Mouse (Mus musculus) embryonic stem cell, embryonic (primary cell): Measurements from ENCODE around the gene Cyp4f14.

Experiments used
- CTCF ChIA-PET, 4 experiments: fragments of 300-600 bp in 2 of 4; fragments of 350-600 bp in 2 of 4; sonication (Branson Sonifier 250); formaldehyde crosslinking; loops; one replicate each; lab custom pipeline; 2022; ENCODE audit warnings: inconsistent platforms in 2 of 4; lab: Charles Lee
- POLR2A ChIA-PET, 4 experiments: fragments of 300-600 bp in 2 of 4; fragments of 350-600 bp in 2 of 4; sonication (Branson Sonifier 250); formaldehyde crosslinking; loops; one replicate each; lab custom pipeline; 2022; ENCODE audit warnings: antibody characterized with exemption in 4 of 4, inconsistent platforms in 1 of 4; lab: Charles Lee

The Cyp4f14 gene

DNA sequence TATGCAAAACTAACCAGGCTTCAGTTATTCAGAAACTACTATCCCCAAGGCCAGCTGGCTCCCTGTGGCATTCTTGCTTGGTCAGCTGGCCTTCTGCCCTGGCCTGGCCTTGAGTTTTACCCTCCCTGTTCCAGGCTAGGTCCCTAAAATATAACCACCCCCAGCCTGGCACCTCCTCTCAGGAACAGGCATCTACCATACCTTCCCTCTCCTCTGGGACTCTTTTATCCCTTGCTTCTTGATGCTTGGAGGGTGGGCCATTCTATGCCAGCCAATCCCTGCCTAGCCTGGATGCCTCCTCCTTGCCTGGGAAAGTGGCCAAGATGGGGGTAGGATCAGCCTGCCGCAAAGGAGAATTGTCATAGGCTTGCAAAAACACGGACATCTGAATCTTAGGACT, at the start of gene Cyp4f14:
Gene Cyp4f14 (minus strand): TSS at position 212 of the 400 bp plus-strand sequence.
- ChIA-PET CTCF (interaction anchor here in 3 of 4 experiments (0.6 to 1.3 kb wide), 6 partner anchors 34 to 928 kb away, joined by 3 to 4 read pairs (median 3); no protein-coding TSS in a partner anchor), POLR2A (interaction anchor here in 2 of 4 experiments (0.7 to 1.4 kb wide), 3 partner anchors 15 to 174 kb away, joined by 4 read pairs; no protein-coding TSS in a partner anchor)

- ChIA-PET POLR2A (interaction anchor here (0.8 to 3.0 kb wide), 55 partner anchors 9 to 855 kb away, joined by 3 to 34 read pairs (median 4); partner anchors contain the start of genes Cyp4f13 (in 4 of the 4), Zfp952 (in 3 of the 4), March2 (in 1 of the 4) and Rab11b (in 1 of the 4)), CTCF (interaction anchor here (0.6 to 2.1 kb wide), 20 partner anchors 9 to 1966 kb away, joined by 3 to 13 read pairs (median 4); partner anchors contain the start of genes Cyp4f13 (in 2 of the 4) and Zfp952 (in 1 of the 4))
These were observed 48.6 kb upstream of the Cyp4f14 start, which contains the start of gene Zfp472 for GRCm38 (mm10) chr17:32965623-32966290. Zfp472 (plus strand) TSS chr17:32965814.

GRCm38 (mm10) chr17:32965253-32965622, 48.1 kb upstream of the Cyp4f14 start:
- ChIA-PET CTCF (interaction anchor here (0.7 to 2.1 kb wide), 17 partner anchors 8 to 1965 kb away, joined by 3 to 13 read pairs (median 4); partner anchors contain the start of genes Cyp4f13 (in 2 of the 4) and Zfp952 (in 1 of the 4)), POLR2A (interaction anchor here (0.7 to 3.0 kb wide), 55 partner anchors 8 to 855 kb away, joined by 3 to 34 read pairs (median 4); partner anchors contain the start of genes Cyp4f13 (in 4 of the 4), Zfp952 (in 3 of the 4), March2 (in 1 of the 4) and Rab11b (in 1 of the 4))

DNA sequence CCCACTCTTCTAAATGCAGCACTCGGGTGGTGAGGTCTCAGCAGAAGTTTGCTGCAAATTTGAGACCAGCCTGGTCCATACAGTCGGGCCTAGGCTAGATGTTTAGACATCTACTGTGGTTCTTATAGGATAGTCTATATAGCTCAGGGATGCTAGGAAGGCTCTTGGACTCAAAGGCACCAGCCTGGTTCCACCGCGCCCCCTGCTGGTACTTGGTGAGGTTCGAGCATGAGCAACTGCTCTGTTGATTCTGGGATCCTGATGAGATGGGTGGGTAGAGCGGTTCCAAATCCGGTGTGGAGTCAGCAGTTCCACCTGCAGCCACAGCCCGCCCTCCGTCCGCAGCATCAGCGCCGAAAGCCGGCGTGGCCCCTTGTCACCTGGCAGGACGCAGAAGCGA, 34.3 kb upstream of the Cyp4f14 start:
- ChIA-PET CTCF (interaction anchor here (0.5 to 1.5 kb wide), 21 partner anchors 12 to 398 kb away, joined by 3 to 13 read pairs (median 3); partner anchors contain the start of genes Zfp472 (in 4 of the 4), Cyp4f14 (in 1 of the 4), Zfp799 (in 1 of the 4) and Zfp952 (in 1 of the 4)), POLR2A (interaction anchor here in 3 of 4 experiments (0.7 to 1.4 kb wide), 10 partner anchors 12 to 98 kb away, joined by 3 to 5 read pairs (median 3); partner anchors contain the start of genes Zfp472 (in 1 of the 3) and Zfp952 (in 1 of the 3))

DNA sequence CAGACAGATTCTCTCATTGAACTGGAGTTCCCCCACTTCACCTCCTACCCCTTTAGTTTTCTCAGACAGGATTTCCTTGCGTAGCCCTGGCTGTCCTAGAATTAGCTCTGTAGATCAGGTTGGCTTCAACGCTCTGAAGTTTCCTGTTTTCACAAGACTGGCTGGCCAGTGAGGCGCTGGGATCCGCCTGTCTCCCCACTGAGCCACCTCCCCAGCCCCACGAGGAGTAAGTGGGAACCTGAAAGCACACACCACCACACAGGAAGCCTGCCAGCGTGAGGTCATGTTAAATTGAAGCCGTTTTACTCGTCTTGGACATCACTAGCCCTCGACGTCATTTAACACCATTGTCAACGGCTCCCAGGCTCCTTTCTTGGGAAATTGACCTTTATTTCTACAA, 33.9 kb upstream of the Cyp4f14 start:
- ChIA-PET CTCF (interaction anchor here (0.5 to 1.5 kb wide), 19 partner anchors 11 to 398 kb away, joined by 3 to 13 read pairs (median 3); partner anchors contain the start of genes Zfp472 (in 4 of the 4), Cyp4f14 (in 1 of the 4), Zfp799 (in 1 of the 4) and Zfp952 (in 1 of the 4)), POLR2A (interaction anchor here in 2 of 4 experiments (0.9 to 1.4 kb wide), 6 partner anchors 15 to 98 kb away, joined by 3 to 5 read pairs (median 3); partner anchors contain the start of genes Zfp472 (in 1 of the 2) and Zfp952 (in 1 of the 2))

DNA sequence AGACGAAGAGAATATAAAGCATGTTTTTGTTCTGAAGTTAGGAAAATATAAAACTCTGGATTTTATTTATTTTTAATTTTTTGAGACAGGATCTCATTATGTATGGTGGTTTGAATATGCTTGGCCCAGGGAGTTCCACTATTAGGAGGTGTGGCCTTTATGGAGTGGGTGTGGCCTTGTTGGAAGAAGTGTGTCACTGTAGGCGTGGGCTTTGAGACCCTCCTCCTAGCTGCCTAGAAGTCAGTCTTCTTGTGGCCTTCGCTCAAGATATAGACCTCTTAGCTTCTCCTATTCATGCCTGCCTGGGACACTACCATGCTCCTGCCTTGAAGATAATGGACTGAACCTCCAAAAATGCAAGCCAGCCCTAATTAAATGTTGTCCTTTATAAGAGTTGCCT, 33.0 kb upstream of the Cyp4f14 start:
- ChIA-PET CTCF (no interaction called here), POLR2A (interaction anchor here in 2 of 4 experiments (0.7 to 1.5 kb wide), 3 partner anchors 15 to 73 kb away, joined by 3 to 8 read pairs (median 4); partner anchors contain the start of gene Zfp472 (in 1 of the 2))

GRCm38 (mm10) chr17:32947215-32947914, 30.2 kb upstream of the Cyp4f14 start, which contains the start of gene Cyp4f13:
Cyp4f13 (minus strand) TSS chr17:32947402.
- POLR2A ChIA-PET = interaction anchor here (0.6 to 2.6 kb wide), 43 partner anchors 9 to 1172 kb away, joined by 3 to 18 read pairs (median 4); partner anchors contain the start of genes Zfp472 (in 4 of the 4), Zfp952 (in 2 of the 4), H2-DMa (in 1 of the 4) and Morc2b (in 1 of the 4)

GRCm38 (mm10) chr17:32946716-32947115, 29.6 kb upstream of the Cyp4f14 start:
- CTCF ChIA-PET = interaction anchor here in 3 of 4 experiments (0.6 to 1.9 kb wide), 7 partner anchors 9 to 312 kb away, joined by 3 to 9 read pairs (median 3); partner anchors contain the start of gene Zfp472 (in 2 of the 3)
- POLR2A ChIA-PET = interaction anchor here in 3 of 4 experiments (0.9 to 2.6 kb wide), 31 partner anchors 10 to 814 kb away, joined by 3 to 18 read pairs (median 4); partner anchors contain the start of genes Zfp472 (in 3 of the 3), Morc2b (in 1 of the 3), Rab11b (in 1 of the 3) and Zfp763 (in 1 of the 3)

More at GRCm38 (mm10) chr17:32947215-32947914, 30.2 kb upstream of the Cyp4f14 start, which contains the start of gene Cyp4f13:
- CTCF ChIA-PET = interaction anchor here in 3 of 4 experiments (0.6 to 1.9 kb wide), 7 partner anchors 18 to 313 kb away, joined by 3 to 9 read pairs (median 4); partner anchors contain the start of gene Zfp472 (in 2 of the 3)

DNA sequence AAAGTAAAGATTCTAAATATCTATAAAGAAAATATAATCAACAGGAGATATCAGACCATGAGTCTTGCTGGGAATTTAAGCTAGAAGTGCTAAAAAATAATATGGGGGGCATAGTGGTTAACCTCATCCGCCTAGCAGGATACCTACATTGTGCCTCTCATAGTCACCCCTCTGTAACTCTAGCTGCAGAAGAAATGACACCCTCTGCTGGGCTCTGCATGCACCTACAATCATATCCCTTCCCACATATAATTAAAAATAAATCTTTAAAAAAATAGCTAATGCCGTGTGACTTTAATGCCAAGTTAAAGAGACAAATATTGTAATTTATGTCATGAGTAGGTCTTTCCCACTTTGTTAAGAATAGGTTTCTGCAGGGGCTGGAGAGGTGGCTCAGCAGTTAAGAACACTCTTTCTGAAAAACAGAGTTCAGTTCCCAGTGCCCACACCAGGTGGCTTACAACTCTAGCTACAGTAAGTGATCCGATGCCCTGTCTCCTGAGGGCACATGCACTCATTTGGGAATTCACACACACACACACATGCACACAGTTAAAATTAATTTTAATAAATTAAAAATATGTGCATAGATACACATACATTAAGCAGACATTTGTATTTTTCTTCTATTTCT, 27.4 kb upstream of the Cyp4f14 start:
- ChIA-PET POLR2A (interaction anchor here in 3 of 4 experiments (0.5 to 1.2 kb wide), 3 partner anchors 19 to 23 kb away, joined by 3 to 5 read pairs (median 3); partner anchors contain the start of gene Zfp472 (in 1 of the 3)), CTCF (interaction anchor here in 3 of 4 experiments (0.6 to 1.6 kb wide), 9 partner anchors 11 to 763 kb away, joined by 3 to 4 read pairs (median 3); partner anchors contain the start of gene Zfp952 (in 1 of the 3))

DNA sequence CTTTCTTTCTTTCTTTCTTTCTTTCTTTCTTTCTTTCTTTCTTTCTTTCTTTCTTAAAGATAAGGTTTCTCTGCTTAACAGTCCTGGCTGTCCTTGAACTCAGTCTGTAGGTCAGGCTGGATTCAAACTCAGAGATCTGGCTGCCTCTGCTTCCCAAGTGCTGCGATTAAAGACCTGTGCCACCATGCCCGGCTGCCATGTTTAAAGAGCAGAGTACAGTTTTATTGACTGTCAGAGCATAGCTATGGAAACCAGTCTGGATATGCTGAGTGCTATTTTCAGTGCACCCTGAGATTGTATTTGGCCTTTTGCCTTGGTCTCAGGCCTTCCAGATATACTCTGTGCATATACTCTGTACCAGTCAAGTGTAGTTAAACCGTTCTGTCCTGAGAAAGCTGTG, 26.5 kb upstream of the Cyp4f14 start:
- ChIA-PET CTCF (interaction anchor here in 2 of 4 experiments (0.6 kb wide), 2 partner anchors 586 to 763 kb away, joined by 3 to 4 read pairs; no protein-coding TSS in a partner anchor), POLR2A (interaction anchor here in 2 of 4 experiments (0.6 to 1.2 kb wide), 3 partner anchors 22 to 47 kb away, joined by 3 to 5 read pairs (median 3); partner anchors contain the start of gene Zfp472 (in 1 of the 2))

- POLR2A ChIA-PET = interaction anchor here in 2 of 4 experiments (0.8 to 1.7 kb wide), 3 partner anchors 12 to 15 kb away, joined by 3 to 5 read pairs (median 4); no protein-coding TSS in a partner anchor
- CTCF ChIA-PET = interaction anchor here in 2 of 4 experiments (0.6 to 1.0 kb wide), 4 partner anchors 12 to 47 kb away, joined by 3 to 4 read pairs (median 3); no protein-coding TSS in a partner anchor
These were observed 22.7 kb upstream of the Cyp4f14 start for GRCm38 (mm10) chr17:32939831-32940230.

DNA sequence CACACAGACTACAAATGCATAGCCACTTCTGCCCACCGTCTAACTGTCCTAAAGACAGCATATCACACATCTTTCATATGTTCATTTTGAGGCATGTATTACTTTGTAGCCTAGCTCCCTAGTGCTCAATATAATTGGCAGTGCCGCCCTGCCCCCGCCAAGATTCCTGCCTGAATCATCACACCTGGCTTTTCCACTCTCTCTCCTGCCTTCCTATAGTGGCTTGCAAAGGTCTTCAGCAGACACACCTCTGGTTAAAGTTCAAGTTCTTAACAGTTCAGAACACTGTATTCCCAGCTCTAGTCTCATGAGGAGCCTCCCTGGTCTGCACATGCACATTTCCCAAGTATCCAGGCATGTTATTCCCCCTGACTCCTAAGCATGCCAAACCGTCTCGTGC, 10.7 kb upstream of the Cyp4f14 start:
- ChIA-PET CTCF (interaction anchor here in 1 of 4 experiments (0.6 to 1.0 kb wide), 3 partner anchors 17 to 1245 kb away, joined by 3 to 4 read pairs (median 3); no protein-coding TSS in a partner anchor), POLR2A (interaction anchor here in 1 of 4 experiments (0.6 to 0.7 kb wide), 2 partner anchors 10 to 38 kb away, joined by 3 to 6 read pairs; partner anchors contain the start of gene Zfp472)

DNA sequence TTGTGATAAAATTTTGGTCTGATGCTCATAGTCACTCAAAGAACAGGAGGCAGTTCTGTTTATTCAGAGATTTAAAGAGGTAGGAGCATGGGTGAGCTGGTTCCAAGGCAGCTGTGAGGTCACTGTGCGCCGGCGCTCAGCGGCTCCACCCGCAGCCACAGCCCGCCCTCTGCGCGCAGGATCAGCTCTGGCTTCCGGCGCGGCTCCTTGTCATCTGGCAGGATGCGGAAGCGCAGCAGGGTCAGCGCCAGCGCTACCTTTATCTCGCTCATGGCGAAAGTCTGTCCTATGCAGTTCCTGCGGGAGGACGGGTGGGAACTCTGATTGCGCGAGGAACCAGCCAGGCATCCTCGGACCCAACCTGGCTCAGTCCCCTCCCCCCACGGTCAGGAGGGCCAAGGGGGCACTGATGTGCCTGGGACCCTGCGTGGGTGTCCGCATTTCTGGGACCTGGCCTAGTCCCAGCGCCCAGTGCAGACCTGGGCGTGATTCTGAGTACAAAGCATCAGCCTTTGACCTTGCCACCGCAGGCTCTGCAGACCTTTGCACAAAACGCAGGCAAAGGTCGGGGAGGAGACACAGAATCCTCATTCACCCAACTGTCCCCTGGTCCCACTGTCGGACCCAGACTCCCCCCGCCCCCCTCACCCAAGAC, 7.6 kb upstream of the Cyp4f14 start:
- ChIA-PET POLR2A (interaction anchor here in 3 of 4 experiments (0.6 to 2.6 kb wide), 40 partner anchors 12 to 836 kb away, joined by 3 to 18 read pairs (median 3); partner anchors contain the start of genes Cyp4f13 (in 3 of the 3), Cyp4f17 (in 2 of the 3), Rab11b (in 2 of the 3) and Zfp472 (in 2 of the 3)), CTCF (interaction anchor here in 3 of 4 experiments (0.6 to 1.9 kb wide), 7 partner anchors 15 to 587 kb away, joined by 3 to 9 read pairs (median 5); partner anchors contain the start of genes Cyp4f13 (in 1 of the 3) and Zfp952 (in 1 of the 3))

DNA sequence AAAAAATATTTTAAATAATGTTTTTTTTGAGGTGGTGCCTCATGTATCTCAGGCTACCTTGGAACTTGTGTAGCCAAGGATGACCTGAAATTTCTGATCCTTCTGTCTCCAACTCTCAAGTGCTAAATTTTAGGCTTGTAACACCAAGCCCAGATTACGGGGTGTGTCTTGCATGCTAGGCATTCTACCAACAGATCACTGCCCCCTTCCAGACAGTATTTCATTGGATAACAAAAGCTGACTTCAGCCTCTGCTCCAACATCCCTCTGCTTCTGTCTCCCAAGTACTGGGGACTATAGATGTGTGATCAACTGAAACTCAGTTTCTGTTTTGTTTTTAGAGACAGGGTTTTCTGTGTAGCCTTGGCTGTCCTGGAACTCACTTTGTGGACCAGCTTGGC, 6.5 kb upstream of the Cyp4f14 start:
- CTCF ChIA-PET = interaction anchor here in 2 of 4 experiments (1.5 to 1.9 kb wide), 2 partner anchors 19 to 28 kb away, joined by 5 to 6 read pairs; no protein-coding TSS in a partner anchor
- POLR2A ChIA-PET = interaction anchor here in 3 of 4 experiments (0.9 to 2.5 kb wide), 20 partner anchors 13 to 837 kb away, joined by 3 to 15 read pairs (median 4); partner anchors contain the start of genes Cyp4f13 (in 2 of the 3), Zfp472 (in 2 of the 3), Rab11b (in 1 of the 3) and Zfp952 (in 1 of the 3)
